Mouse (Mus musculus): ENCODE measurements at regions not wholly inside any gene's neighbourhood (a gene's known extent, or its start where the extent isn't known, plus 50 kb on each side); places are given as distances from the start of the nearest gene placed in this dataset.

GRCm38 (mm10) chr16:50877926-50878325 lies 287.0 kb upstream of the Ccdc54 start:
- TF ChIP-seq CTCF (IDR thresholded peaks at IDR 0.05 in 2 of 3, conservative IDR thresholded peaks at IDR 0.05 in 1 of 3; ENCODE audit: control insufficient read depth in 1 of 3, insufficient read depth in 1 of 3, low read depth in 2 of 3, low read length in 3 of 3, poor library complexity in 1 of 3, severe bottlenecking in 1 of 3) = no peak
- TF ChIP-seq TCF12 (IDR thresholded peaks at IDR 0.05; ENCODE audit: low read depth, low read length) = no peak
- no peak for TF ChIP-seq GATA1 (IDR thresholded peaks at IDR 0.05; ENCODE audit: low read depth, low read length)
- no peak for TF ChIP-seq CHD1 (IDR thresholded peaks at IDR 0.05; ENCODE audit: low read depth, low read length)
- no peak for TF ChIP-seq POLR2A (IDR thresholded peaks at IDR 0.05; ENCODE audit: control insufficient read depth in 1 of 2, insufficient read depth in 1 of 2, low read depth in 1 of 2, low read length in 2 of 2, poor library complexity in 1 of 2)
- TF ChIP-seq EP300 (IDR thresholded peaks at IDR 0.05; ENCODE audit: low read depth in 1 of 2, low read length in 2 of 2) = no peak

All from MEL (cell line).